Mouse (Mus musculus): ENCODE data around the gene Tti1.

Tti1 gene

DNA sequence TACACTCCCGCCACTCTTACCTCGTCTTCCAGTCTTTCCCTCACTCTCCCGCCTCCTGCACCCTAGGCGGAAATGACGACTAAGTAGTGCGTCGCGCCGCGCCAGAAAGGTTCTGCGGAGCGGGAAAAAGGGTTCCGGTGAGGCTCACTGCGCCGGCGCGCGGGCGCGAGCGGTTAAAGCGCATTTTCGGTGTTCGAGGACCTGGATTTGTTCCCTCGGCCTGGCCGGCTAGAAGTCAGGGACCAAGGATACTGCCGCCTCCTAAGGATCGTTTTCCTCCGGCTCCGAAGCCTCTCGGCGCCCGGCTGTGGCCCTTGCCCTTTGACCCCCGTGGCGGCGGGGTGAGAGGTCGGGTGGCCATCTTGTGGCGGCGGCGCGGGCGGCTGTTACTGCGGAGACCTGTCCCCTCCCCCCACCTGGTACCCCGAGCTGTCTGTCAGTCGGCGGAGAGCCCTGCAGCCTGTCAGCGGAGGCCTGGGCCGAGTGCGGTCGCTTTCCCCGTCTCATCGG is at the start of gene Tti1, which contains the start of gene Rprd1b:
Tti1 (minus strand) TSS at position 80 of the 510 bp plus-strand sequence.
Rprd1b (plus strand) TSS at position 144 of the 510 bp plus-strand sequence.
- no peak for TF ChIP-seq GATA4 (IDR thresholded peaks at IDR 0.05; ENCODE audit: insufficient replicate concordance, low read length)

DNA sequence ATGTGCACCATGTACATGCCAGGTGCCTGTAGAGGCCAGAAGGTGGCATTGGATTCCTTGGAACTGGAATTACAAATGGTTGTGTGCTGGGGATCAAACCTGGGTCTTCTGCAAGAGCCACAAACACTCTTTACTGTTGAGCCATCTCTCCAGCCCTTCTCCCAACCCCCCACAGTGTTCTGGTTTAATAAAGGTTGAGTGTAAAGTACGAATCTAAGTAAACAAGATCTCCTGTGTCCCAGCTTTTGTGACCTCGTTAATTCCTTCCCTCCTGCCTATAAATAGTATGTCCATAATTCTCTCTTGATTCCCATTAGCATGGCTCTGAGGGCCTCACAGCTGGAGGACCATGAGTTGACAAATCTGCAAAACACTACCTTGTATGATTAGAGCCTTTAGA is 49.7 kb upstream of the Tti1 start:
- no peak for TF ChIP-seq GATA4 (IDR thresholded peaks at IDR 0.05; ENCODE audit: insufficient replicate concordance, low read length)

DNA sequence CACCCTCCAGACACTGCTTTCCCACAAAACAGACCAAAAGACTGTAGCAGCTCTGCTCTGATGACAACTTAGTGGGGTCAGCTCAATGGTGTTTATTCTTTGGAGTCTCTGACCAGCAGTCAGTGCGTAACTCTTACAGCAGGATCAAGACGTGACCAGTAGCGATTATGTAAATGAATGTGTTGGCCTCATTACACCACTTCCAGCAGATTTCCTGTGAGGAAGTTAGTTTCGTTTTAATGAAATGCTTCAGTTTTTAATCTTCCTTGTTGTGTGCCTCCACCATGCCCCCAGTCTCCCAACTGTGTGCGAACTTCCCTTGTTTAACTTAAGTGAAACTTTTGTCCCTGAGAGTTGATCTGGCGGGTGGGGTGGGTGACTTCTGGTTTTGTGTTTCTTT is 48.5 kb upstream of the Tti1 start:
- no peak for TF ChIP-seq GATA4 (IDR thresholded peaks at IDR 0.05; ENCODE audit: insufficient replicate concordance, low read length)

- TF ChIP-seq GATA4 (IDR thresholded peaks at IDR 0.05; ENCODE audit: insufficient replicate concordance, low read length) = no peak
Measured at GRCm38 (mm10) chr2:158074835-158075234, 46.6 kb upstream of the Tti1 start.

DNA sequence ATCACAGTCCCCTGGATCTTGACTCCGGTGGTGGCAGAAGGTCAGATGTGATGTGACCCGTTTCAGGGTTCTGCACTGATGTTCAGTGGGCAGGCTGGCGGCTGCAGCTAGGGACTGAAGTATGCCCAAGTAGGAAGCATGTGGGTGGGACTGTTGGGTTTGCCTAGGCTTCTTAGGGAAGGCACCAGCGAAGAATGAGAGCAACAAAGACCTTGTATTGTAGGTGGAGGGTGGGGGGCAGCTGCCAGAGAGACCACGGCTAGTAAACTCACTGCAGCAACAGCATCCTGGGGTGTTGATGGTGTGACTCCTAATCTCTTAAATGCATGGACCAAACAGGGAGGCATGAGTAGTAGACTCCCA is 43.4 kb upstream of the Tti1 start:
- no peak for TF ChIP-seq GATA4 (IDR thresholded peaks at IDR 0.05; ENCODE audit: insufficient replicate concordance, low read length)

- no peak for TF ChIP-seq GATA4 (IDR thresholded peaks at IDR 0.05; ENCODE audit: insufficient replicate concordance, low read length)
Measured at GRCm38 (mm10) chr2:158070885-158071632, 42.8 kb upstream of the Tti1 start.

GRCm38 (mm10) chr2:158068444-158068971 is 40.3 kb upstream of the Tti1 start:
- no peak for TF ChIP-seq GATA4 (IDR thresholded peaks at IDR 0.05; ENCODE audit: insufficient replicate concordance, low read length)

- no peak for TF ChIP-seq GATA4 (IDR thresholded peaks at IDR 0.05; ENCODE audit: insufficient replicate concordance, low read length)
Measured at GRCm38 (mm10) chr2:158067260-158067824, 39.1 kb upstream of the Tti1 start.

DNA sequence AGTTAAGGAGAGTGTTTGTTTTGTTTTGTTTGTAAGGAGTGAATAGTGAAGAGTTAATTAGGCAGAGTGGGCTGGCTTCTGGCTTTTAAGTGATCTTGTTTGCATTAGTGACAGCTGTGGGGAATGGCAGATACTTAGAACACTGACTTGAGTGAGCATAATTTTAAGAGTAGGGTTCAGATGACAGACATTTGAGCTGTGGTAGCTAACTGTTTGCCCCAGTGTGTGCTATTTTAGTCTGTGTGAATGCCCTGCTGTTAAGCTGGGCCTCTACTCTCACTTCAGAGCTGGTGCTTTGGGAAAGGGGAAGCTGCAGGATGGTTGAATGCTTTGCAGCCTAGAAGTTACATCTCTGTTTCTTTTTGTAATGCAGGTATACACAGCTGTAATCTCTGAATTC is 38.2 kb upstream of the Tti1 start:
- TF ChIP-seq GATA4 (IDR thresholded peaks at IDR 0.05; ENCODE audit: insufficient replicate concordance, low read length) = no peak

DNA sequence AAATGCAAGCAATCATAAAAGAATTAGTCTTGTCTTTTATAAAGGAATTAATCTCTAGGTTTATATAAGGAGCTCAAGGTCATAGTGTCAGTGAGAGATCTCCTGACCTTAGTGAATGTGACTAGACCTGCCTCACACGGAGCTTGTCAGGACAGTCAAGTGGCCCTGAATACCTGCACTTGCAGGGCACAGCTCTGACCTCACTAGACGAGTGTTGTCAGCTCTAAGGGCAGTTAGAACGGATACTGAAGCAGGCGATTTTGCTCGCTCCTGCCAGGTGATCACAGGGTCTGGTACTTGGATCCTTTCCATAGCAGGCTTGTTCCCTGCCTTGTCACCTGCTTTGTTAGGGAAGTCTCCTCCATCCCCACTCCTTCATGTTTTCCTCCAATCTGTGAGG is 36.8 kb upstream of the Tti1 start:
- no peak for TF ChIP-seq GATA4 (IDR thresholded peaks at IDR 0.05; ENCODE audit: insufficient replicate concordance, low read length)

DNA sequence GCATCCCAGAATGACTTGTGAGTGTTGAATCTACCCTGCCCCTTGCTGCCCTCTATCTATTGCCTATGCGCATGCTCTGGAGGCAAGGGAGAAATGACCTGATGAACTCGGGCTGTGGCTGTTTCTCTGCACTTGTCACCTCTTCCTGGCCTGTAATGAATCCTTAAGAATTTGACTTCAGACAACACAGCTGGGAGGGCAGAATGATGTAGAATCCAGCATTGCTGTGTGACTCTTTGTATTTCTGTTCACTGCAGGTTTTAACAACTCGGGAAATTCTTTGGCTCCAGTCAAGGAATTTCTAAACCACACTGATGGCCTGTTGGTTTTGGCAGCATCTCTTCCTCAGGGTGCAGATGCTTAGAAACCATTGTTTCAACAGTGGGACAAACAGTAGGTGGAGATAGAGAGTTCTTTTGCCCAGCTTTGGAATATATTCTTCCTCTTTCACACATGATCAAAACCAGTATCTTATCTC is 36.4 kb upstream of the Tti1 start:
- TF ChIP-seq GATA4 (IDR thresholded peaks at IDR 0.05; ENCODE audit: insufficient replicate concordance, low read length) = no peak

GRCm38 (mm10) chr2:158063036-158063435 is 34.8 kb upstream of the Tti1 start:
- no peak for TF ChIP-seq GATA4 (IDR thresholded peaks at IDR 0.05; ENCODE audit: insufficient replicate concordance, low read length)

GRCm38 (mm10) chr2:158059666-158060105 is 31.5 kb upstream of the Tti1 start:
- no peak for TF ChIP-seq GATA4 (IDR thresholded peaks at IDR 0.05; ENCODE audit: insufficient replicate concordance, low read length)

GRCm38 (mm10) chr2:158058534-158058933 is 30.3 kb upstream of the Tti1 start:
- TF ChIP-seq GATA4 (IDR thresholded peaks at IDR 0.05; ENCODE audit: insufficient replicate concordance, low read length) = no peak

DNA sequence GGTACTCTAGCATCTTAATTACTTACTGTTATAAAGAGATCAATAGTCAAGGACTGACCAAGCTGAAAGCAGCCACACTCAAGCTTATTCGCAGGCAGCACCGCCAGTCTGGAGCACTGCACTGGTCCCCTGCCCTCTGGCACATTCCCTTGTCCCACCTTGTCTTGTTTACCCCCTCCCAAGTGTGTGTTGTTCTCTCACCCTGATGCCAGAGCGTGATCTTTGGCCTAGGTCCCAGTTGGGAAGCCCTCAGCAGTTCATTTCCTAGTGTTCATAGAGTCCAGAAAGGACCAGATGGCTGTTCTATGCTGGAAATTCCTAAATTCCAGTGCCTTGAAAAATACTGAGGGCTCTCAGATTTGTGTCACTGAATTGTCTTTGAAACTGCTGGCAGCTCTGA is 28.8 kb upstream of the Tti1 start:
- no peak for TF ChIP-seq GATA4 (IDR thresholded peaks at IDR 0.05; ENCODE audit: insufficient replicate concordance, low read length)

DNA sequence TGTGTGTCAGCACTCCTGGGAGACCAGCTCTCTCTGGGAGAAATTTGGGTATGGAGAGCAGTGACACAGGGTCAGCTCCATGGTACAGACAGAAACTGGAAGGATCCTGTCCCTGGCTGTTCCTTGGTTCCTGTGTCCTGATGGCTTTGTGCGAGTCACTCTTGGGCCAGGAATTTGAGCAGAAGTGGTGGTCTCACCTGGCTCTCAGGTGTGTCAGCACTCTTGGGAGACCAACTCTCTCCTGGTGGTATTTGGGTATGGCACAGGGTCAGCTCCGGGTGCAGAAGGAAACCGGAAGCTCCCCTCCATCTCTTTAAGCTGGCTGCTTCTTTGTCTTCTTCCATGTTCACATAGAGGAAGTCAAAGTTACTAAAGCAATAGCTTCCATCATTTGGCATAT is 26.4 kb upstream of the Tti1 start:
- no peak for TF ChIP-seq GATA4 (IDR thresholded peaks at IDR 0.05; ENCODE audit: insufficient replicate concordance, low read length)
